Mouse (Mus musculus) hindbrain, embryonic 13.5 days (tissue): ENCODE measurements around the gene Tmprss13. TPM values are rescaled to one million over a fixed set of nuclear protein-coding genes. Genes with fewer than 3 reads are reported as not detected.

ENCODE experiments used
- ATAC-seq: fragments of 200-750 bp; cut with Nextera tagmentation; 2 replicates; pipeline ENCODE4 v1.8.0; 2017; ENCODE audit warnings: moderate TSS enrichment; ENCODE audit not compliant: low FRiP score
- H3K27ac ChIP-seq: fragments of 300-500 bp; sonication (generic); 2 replicates; pipeline ENCODE4 v1.5.1; 2015; ENCODE audit warnings: inconsistent platforms, mild to moderate bottlenecking, moderate library complexity
- H3K27me3 ChIP-seq: fragments of 300-500 bp; sonication (generic); 2 replicates; pipeline ENCODE4 v1.6.1; 2015; ENCODE audit warnings: mild to moderate bottlenecking, inconsistent platforms
- H3K36me3 ChIP-seq: fragments of 300-500 bp; sonication (generic); 2 replicates; pipeline ENCODE4 v1.6.1; 2015; ENCODE audit warnings: mild to moderate bottlenecking, inconsistent platforms
- H3K4me1 ChIP-seq: fragments of 300-500 bp; sonication (generic); replicated peaks from 2 replicates; pipeline ENCODE4 v1.6.1; 2015; ENCODE audit warnings: inconsistent platforms
- H3K4me2 ChIP-seq: fragments of 300-500 bp; sonication (generic); 2 replicates; pipeline ENCODE4 v1.6.1; 2015; ENCODE audit warnings: inconsistent platforms, mild to moderate bottlenecking, moderate library complexity
- H3K4me3 ChIP-seq: fragments of 300-500 bp; sonication (generic); 2 replicates; pipeline ENCODE4 v1.5.1; 2015; ENCODE audit warnings: mild to moderate bottlenecking, inconsistent platforms
- H3K9ac ChIP-seq: fragments of 300-500 bp; sonication (generic); 2 replicates; pipeline ENCODE4 v1.6.1; 2015; ENCODE audit warnings: mild to moderate bottlenecking, inconsistent platforms
- H3K9me3 ChIP-seq: fragments of 300-500 bp; sonication (generic); 2 replicates; pipeline ENCODE4 v1.6.1; 2016; ENCODE audit warnings: inconsistent platforms
- WGBS: fragments of 180-500 bp; shearing (Covaris S2); methylation state at CpG from one replicate; pipeline ENCODE4 v1.1.7; 2015; 5-methylcytosine and 5-hydroxymethylcytosine counted together
- polyA plus RNA-seq: library from polyadenylated mRNA; unstranded; fragments of >200 nt; fragmentation: Nextera tagmentation; extraction: Ambion mirVana; gene quantifications from 2 replicates; pipeline ENCODE4 v1.2.1, GENCODE M21; 2015

The Tmprss13 gene
- not detected in 2 replicates for polyA plus RNA-seq

DNA sequence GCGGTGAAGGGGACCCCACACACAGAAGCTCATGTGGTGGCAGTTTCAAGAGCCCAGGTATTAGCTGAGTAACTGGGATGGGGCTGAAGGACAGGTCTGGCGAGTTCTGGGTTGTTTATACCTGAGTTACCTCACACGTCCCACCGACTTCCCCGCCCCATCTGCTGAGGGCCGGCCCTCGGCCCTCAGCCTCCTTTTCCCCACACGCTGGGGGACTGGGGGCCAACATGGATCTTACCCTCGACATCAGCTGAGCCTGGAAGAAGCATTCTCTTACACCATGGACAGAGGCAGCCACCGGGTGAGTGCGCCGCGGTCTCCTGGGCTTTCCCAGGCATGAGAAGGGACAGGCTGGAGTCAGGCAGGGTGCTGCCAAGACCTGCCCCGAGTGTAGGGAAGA, at the start of gene Tmprss13:
Gene Tmprss13 (plus strand): TSS at position 246 of the 400 bp plus-strand sequence.
- 41% methylated on average over 14 of the region's 14 CpGs for WGBS
- Histone ChIP-seq H3K4me1 (no peaks in the 10 kb centered on the region), H3K36me3 (no peaks in the 10 kb centered on the region), H3K4me3 (no peak within 1 kb of the TSS), H3K4me2 (no peak within 1 kb of the TSS), H3K9me3 (no peaks in the 10 kb centered on the region), H3K9ac (no peak within 1 kb of the TSS), H3K27me3 (peaks cover 16% of the 10 kb centered on the region; the same call in 1 of the 2 replicates), H3K27ac (no peak within 1 kb of the TSS)
- no peak for ATAC-seq

DNA sequence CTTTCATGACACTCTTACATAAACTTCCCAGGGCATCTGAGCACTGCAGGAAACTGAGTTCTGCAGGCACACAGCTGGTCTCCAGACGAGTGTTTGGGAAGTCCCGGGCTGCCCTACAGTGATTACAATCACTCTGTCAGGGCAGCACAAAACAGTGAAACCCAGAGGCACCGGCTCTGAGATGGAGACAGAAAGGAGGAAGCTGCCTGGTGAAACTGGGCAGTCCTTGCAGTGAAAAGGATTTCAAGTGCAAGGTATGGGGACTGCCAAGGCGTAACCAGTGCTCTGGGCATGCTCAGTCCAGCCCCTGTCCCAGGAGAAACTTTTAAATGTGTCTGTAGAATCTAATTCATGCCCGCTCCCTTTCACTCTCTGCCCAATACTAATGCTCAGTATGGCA, 46.7 kb upstream of the Tmprss13 start:
- H3K9ac ChIP-seq: no peak overlapping the region
- no peak overlapping the region for H3K27ac ChIP-seq
- peaks cover 11% of the 10 kb centered on the region for H3K4me1 ChIP-seq
- no peak for ATAC-seq
- H3K4me2 ChIP-seq: no peak overlapping the region
- no peaks in the 10 kb centered on the region for H3K36me3 ChIP-seq
- 46% methylated on average over 5 of the region's 5 CpGs for WGBS
- H3K9me3 ChIP-seq: no peaks in the 10 kb centered on the region
- H3K27me3 ChIP-seq: peaks cover 39% of the 10 kb centered on the region
- no peak overlapping the region for H3K4me3 ChIP-seq

DNA sequence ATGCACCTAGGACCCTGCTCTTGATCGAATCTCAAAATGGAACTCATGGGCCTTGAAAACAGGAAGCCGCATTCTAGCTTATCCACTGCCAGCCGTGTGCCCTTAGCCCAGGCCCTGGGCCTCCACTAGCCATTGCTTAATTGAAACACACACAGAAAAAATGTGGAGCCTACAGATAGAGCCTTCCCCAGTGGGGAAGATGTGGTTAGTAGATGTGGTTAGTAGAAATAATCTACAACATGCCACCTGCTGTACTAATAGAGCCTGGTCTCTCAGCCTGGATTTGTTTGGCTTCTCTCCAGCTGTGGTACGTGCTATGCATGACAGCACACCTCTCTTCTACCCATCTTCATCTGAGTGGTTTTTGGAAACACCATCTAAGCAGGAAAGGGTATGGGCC, 44.7 kb upstream of the Tmprss13 start:
- no peak overlapping the region for H3K4me3 ChIP-seq
- WGBS: 82% methylated on average over 4 of the region's 4 CpGs
- peaks cover 18% of the 10 kb centered on the region for H3K27me3 ChIP-seq
- H3K36me3 ChIP-seq: no peaks in the 10 kb centered on the region
- no peaks in the 10 kb centered on the region for H3K9me3 ChIP-seq
- H3K4me1 ChIP-seq: peaks cover 2% of the 10 kb centered on the region
- no peak overlapping the region for H3K9ac ChIP-seq
- no peak overlapping the region for H3K4me2 ChIP-seq
- no peak overlapping the region for H3K27ac ChIP-seq
- ATAC-seq: no peak

DNA sequence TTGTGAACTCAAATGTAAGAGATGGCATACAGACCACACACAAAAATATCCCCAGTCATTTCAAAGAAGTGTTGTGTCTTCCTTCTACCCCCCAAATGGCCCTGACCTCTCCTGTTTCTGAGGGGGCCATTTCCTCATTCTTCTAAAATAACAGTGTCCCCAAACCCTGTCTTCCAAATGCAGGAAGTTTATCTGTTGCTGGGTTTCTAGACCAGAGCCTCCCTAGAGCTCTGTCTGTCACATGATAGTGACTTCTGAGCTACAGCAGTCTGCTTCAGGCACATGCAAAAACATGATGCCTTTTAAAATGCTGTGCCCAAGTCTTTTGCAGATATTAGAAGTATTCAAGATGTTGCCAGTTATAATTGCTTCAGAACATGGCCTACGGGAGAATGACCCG, 44.3 kb upstream of the Tmprss13 start:
- peaks cover 14% of the 10 kb centered on the region for H3K27me3 ChIP-seq
- H3K9ac ChIP-seq: no peak overlapping the region
- H3K27ac ChIP-seq: no peak overlapping the region
- 92% methylated on average over 2 of the region's 2 CpGs for WGBS
- H3K4me2 ChIP-seq: no peak overlapping the region
- H3K9me3 ChIP-seq: no peaks in the 10 kb centered on the region
- H3K36me3 ChIP-seq: no peaks in the 10 kb centered on the region
- no peak overlapping the region for H3K4me3 ChIP-seq
- no peak for ATAC-seq
- no peaks in the 10 kb centered on the region for H3K4me1 ChIP-seq

DNA sequence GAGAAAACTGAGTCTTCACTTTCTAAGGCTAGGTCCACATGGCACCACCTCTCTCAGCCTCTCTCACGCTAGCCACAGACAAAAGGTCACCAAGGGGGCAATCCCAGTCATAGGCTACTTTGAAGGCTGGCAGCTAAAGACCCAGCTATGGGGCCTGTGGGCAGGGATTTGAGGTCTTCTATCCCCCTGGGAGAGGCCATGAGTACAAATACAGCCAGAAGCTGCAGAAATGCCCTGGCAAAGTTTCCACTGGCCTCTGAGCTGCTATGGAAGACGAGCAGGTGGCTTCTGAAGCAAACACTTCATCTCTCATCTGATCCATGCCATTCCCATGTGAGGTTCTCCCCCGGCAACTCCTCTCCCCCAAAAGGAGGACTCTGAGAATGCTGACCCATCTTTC, 38.8 kb upstream of the Tmprss13 start:
- Histone ChIP-seq H3K27me3 (0 out of 2 replicates have a peak, but pooled peaks cover 4% of the 10 kb centered on the region), H3K4me2 (no peak overlapping the region), H3K27ac (no peak overlapping the region), H3K4me3 (no peak overlapping the region), H3K4me1 (no peaks in the 10 kb centered on the region), H3K36me3 (no peaks in the 10 kb centered on the region), H3K9ac (no peak overlapping the region), H3K9me3 (no peaks in the 10 kb centered on the region)
- WGBS: 76% methylated on average over 3 of the region's 3 CpGs
- ATAC-seq: no peak

DNA sequence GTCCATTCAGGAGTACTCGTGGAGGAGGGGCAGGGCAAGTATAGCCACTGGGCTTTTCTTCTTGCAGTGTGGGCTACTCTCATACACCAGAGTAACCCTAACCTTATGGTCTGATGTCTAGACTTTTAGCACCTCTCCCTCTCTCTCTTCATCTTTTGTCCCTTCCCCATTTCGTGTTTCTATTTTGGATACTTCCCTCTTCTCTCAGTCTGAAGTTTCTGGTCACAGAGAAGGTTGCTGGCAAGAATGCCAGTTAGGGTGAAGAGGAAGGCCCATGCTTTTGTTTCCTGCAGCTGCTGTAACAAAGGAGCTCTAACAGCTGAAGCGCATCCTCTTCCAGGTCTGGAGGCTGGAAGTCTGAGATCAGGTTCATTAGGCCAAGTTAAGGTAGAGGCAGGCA, 38.0 kb upstream of the Tmprss13 start:
- no peaks in the 10 kb centered on the region for H3K4me1 ChIP-seq
- H3K27ac ChIP-seq: no peak overlapping the region
- H3K36me3 ChIP-seq: no peaks in the 10 kb centered on the region
- H3K9me3 ChIP-seq: no peaks in the 10 kb centered on the region
- H3K4me2 ChIP-seq: no peak overlapping the region
- no peak for ATAC-seq
- 77% methylated on average over 3 of the region's 3 CpGs for WGBS
- no peak overlapping the region for H3K4me3 ChIP-seq
- H3K27me3 ChIP-seq: 0 out of 2 replicates have a peak, but pooled peaks cover 4% of the 10 kb centered on the region
- no peak overlapping the region for H3K9ac ChIP-seq

DNA sequence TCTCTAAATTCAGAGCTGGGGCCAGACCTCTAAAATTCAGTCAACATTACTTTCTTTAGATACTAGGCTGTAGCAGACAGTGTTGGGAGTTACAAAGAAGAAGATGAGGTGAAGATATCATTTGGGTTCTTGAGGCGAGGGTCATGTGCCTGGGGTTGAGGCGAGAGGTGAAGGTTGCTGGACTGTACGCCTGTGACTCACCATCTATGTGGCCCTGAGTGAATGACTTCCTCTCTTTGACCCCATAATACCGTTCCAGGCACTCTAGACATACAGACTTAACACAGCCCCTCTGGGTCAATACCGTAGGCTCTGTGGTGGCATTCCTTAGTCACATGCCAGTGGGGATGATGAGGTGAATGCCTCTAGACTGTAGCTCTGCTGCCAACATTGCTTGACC, 36.4 kb upstream of the Tmprss13 start:
- ATAC-seq: no peak

DNA sequence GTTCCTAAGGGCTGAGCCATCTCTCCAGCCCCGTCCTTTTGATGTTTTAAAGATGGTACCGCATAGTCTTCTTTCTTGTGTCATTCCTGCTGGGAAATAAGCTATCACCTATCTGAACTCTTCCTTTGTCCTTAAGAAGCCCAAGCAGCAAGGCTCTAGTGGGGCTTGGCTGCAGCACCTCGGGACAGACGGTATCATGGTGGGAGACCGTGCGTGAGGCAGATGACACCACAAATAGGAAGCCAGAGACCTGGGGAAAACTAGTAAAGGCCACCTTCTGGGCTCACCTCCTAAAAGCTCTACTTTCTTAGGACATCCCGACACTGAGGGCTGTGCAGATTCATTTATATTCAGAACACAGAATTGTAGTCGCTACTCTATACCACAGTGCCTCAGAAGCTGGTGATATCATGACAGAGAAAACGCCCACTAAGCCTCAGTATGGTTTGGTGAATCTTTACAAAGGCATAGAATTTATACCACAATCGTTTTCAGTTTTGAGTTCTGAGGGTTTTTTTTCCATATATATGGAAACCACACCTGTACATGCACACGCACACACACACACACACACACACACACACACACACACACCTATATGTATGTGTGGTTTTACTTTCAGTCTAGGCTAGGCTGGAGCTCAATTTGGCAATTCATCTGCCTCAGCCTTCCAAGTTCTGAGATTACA, 27.3 kb upstream of the Tmprss13 start:
- H3K4me1 ChIP-seq: no peaks in the 10 kb centered on the region
- H3K27ac ChIP-seq: no peak overlapping the region
- no peaks in the 10 kb centered on the region for H3K36me3 ChIP-seq
- H3K4me3 ChIP-seq: no peak overlapping the region
- H3K27me3 ChIP-seq: no peaks in the 10 kb centered on the region
- H3K4me2 ChIP-seq: no peak overlapping the region
- no peak overlapping the region for H3K9ac ChIP-seq
- no peak for ATAC-seq
- WGBS: 85% methylated on average over 11 of the region's 11 CpGs
- no peaks in the 10 kb centered on the region for H3K9me3 ChIP-seq

More for the DNA sequence above, 36.4 kb upstream of the Tmprss13 start:
- Histone ChIP-seq H3K9ac (no peak overlapping the region), H3K4me2 (no peak overlapping the region), H3K36me3 (no peaks in the 10 kb centered on the region), H3K27me3 (0 out of 2 replicates have a peak, but pooled peaks cover 4% of the 10 kb centered on the region), H3K9me3 (no peaks in the 10 kb centered on the region), H3K4me3 (no peak overlapping the region), H3K4me1 (no peaks in the 10 kb centered on the region), H3K27ac (no peak overlapping the region)
- WGBS: 90% methylated on average over 5 of the region's 5 CpGs

DNA sequence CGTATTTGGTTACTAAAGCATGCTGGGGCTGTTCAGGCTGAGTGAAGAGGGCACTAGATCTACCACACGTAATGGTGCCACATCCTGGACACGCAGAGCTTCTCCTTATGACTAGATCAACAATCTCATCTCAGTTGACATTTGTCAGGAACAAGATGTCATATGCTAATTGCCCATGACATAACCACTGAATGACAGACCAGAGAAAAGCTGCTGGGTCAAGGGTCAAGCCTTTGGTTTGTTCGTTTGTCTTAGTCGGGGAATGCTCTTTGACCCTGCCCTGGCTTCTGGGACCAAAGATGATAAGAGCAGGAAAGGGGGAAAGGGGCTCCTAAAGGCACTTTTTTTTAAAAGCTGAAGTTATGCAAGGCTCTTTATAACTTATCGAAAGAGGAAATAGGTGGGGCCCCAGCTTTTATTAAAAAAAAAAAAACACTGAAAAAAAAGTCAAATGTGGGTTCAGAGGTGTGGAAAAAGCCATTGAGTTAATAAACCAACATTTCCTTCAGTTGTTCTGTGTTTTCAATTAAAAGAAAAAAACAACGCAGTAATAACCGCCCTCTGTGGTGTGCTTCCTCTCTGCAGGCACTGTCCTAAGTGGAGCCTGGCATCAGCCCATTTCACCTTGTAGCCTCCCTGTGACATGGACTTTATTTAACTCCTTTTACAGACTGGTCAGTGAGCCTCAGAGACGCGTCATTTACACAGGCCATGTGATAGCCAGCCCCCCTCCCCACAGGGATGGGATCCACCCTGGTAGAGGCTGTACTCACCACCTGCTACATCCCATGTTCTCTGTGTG, 24.5 kb upstream of the Tmprss13 start:
- no peak overlapping the region for H3K27ac ChIP-seq
- WGBS: 42% methylated on average over 10 of the region's 10 CpGs
- no peak for ATAC-seq
- H3K9me3 ChIP-seq: no peaks in the 10 kb centered on the region
- H3K4me1 ChIP-seq: no peaks in the 10 kb centered on the region
- no peak overlapping the region for H3K4me2 ChIP-seq
- no peak overlapping the region for H3K4me3 ChIP-seq
- H3K27me3 ChIP-seq: 0 out of 2 replicates have a peak, but pooled peaks cover 8% of the 10 kb centered on the region
- no peak overlapping the region for H3K9ac ChIP-seq
- no peaks in the 10 kb centered on the region for H3K36me3 ChIP-seq

DNA sequence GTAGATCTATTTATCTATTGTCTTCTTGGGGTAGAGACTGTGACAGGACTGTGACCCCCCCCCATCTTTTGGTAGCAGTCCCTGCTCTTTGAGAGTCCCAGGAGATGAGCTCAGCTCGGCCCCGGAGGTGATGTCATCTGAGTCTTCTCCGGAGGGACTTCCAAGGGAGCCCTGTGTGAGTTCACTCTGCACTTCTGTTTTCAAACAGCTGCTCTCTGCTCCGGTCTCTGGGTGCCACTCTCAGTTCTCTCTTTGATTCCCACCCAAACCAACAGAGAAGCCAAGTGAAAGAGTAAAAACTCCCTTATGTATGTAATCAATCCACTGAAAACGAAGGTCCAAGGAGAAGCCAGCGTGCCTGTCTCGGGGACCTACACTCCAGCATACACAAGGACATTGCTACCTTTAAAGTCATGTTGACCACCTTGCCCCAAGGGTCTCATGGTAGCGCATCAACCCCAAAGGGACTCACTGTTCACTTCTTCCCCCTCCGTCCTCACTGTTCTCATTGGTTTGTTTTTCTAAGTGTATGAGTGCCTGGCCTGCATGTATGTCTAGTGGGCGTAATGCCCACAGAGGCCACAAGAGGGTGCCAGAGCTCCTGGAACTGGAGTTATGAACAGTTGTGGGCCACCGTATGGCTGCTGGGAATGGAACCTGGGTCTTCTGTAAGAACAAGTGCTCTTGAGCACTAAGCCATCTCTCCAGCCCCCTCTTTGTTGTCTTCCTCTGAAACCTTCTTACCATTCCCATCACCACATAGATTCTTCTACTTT, 19.5 kb upstream of the Tmprss13 start:
- Histone ChIP-seq H3K9ac (no peak overlapping the region), H3K4me2 (no peak overlapping the region), H3K9me3 (no peaks in the 10 kb centered on the region), H3K27me3 (0 out of 2 replicates have a peak, but pooled peaks cover 8% of the 10 kb centered on the region), H3K4me3 (no peak overlapping the region), H3K4me1 (0 out of 2 replicates have a peak, but pooled peaks cover 7% of the 10 kb centered on the region), H3K36me3 (no peaks in the 10 kb centered on the region), H3K27ac (no peak overlapping the region)
- WGBS: 80% methylated on average over 11 of the region's 11 CpGs
- no peak for ATAC-seq

DNA sequence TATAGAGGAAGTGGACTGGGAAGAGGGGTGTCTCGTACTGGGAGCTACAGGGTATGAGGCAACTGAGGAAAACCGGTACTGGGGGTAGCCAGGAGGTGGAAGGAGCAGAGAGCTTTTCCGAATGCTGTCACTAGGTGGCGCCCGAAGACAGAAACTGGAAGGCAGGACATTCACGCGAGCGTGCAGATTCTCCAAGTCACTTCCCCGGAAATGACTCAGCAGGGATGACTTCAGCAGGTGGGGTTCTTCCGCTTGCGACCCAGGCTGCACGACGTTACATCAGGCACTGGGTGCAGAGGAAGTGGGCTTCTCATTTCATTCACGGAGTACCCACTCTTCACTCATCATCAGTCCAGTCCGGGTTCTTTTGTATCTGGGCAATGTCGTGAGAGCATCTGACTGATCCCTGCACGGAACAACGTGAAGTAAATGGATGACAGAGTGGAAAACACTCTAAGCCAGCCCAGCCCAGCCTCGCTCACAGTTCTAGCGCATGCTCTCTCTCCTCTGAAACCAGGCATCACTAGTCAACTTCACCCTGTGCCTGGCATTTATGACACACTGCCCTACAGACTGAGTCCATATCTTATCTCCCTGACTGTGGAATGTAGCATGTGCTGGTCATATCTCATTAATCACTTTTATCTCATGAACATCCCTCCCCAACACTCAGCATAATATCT, 18.3 kb upstream of the Tmprss13 start:
- Histone ChIP-seq H3K4me1 (0 out of 2 replicates have a peak, but pooled peaks cover 7% of the 10 kb centered on the region), H3K36me3 (no peaks in the 10 kb centered on the region), H3K9ac (peak overlapping the region; percentile 60), H3K27me3 (0 out of 2 replicates have a peak, but pooled peaks cover 8% of the 10 kb centered on the region), H3K9me3 (no peaks in the 10 kb centered on the region), H3K4me2 (peak overlapping the region; percentile 56), H3K27ac (peak overlapping the region; percentile 63), H3K4me3 (peak overlapping the region; percentile 28)
- ATAC-seq: peak; percentile 93
- WGBS: 16% methylated on average over 20 of the region's 20 CpGs
